Mouse (Mus musculus) thymus, adult 2 months (tissue): ENCODE results near the gene Agpat2.

ENCODE experiments used
- CTCF ChIP-seq: fragments of 200-500 bp; IDR thresholded peaks from 2 replicates; pipeline ENCODE4 v1.5.1; 2012; ENCODE audit warnings: mild to moderate bottlenecking, control low read depth, low read length, moderate library complexity, borderline replicate concordance; ENCODE audit not compliant: control insufficient read depth, poor library complexity, insufficient read depth; ENCODE audit errors: extremely low read depth
- POLR2A ChIP-seq: fragments of 200-500 bp; IDR thresholded peaks from 2 replicates; pipeline ENCODE4 v1.6.1; 2012; ENCODE audit warnings: mild to moderate bottlenecking, low read length, control low read depth, moderate library complexity; ENCODE audit not compliant: control insufficient read depth, poor library complexity, insufficient read depth; ENCODE audit errors: extremely low read depth

DNA sequence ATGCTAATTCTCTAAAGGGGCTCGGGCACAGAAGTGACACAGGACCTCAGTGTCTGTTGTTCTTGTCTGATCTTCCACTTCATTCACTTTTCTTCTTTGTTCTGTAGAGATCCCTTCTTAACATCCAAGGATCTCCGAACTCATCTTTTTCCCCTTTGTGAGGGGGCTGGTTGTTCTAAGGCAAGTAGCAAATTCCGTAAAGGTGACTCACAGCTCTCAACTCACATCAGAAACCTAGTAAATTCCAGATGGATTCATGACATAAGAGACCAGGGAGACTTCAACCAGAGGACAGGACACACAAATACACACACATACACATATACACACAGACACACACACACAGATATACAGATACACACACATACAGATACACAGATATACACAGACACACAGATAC is 6.3 kb upstream of the Agpat2 start:
- TF ChIP-seq CTCF (no peak), POLR2A (no peak)
